Mouse (Mus musculus) naive thymus-derived CD4-positive, alpha-beta T cell, adult 2 months (primary cell): Measurements from ENCODE around the gene Spon2.

ENCODE experiments used
- DNase-seq: peaks from one replicate; pipeline ENCODE4 v3.0.0-alpha.2; 2011; ENCODE audit warnings: low read depth

The Spon2 gene

GRCm38 (mm10) chr5:33218081-33218480 is at the start of gene Spon2:
Gene Spon2, minus strand, starts transcription at chr5:33218455.
- no peak for DNase-seq

GRCm38 (mm10) chr5:33254416-33254815 is 36.2 kb upstream of the Spon2 start:
- DNase-seq = no peak

GRCm38 (mm10) chr5:33248186-33248585 is 29.9 kb upstream of the Spon2 start:
- no peak for DNase-seq

- no peak for DNase-seq
These were observed 29.1 kb upstream of the Spon2 start for GRCm38 (mm10) chr5:33247387-33247786.

- no peak for DNase-seq
These were observed 27.4 kb upstream of the Spon2 start for GRCm38 (mm10) chr5:33245701-33246100.

GRCm38 (mm10) chr5:33244377-33244920 is 26.2 kb upstream of the Spon2 start:
- DNase-seq = no peak

GRCm38 (mm10) chr5:33239934-33240333 is 21.7 kb upstream of the Spon2 start:
- no peak for DNase-seq

- DNase-seq = no peak
These were observed 21.0 kb upstream of the Spon2 start for GRCm38 (mm10) chr5:33239111-33239714.

- DNase-seq = no peak
These were observed 20.0 kb upstream of the Spon2 start for GRCm38 (mm10) chr5:33238256-33238645.

- DNase-seq = no peak
These were observed 19.5 kb upstream of the Spon2 start for GRCm38 (mm10) chr5:33237600-33238255.

GRCm38 (mm10) chr5:33234391-33235031 is 16.3 kb upstream of the Spon2 start:
- DNase-seq = no peak

GRCm38 (mm10) chr5:33232791-33233190 is 14.5 kb upstream of the Spon2 start:
- DNase-seq = no peak

- DNase-seq = no peak
These were observed 12.0 kb upstream of the Spon2 start for GRCm38 (mm10) chr5:33230285-33230684.

GRCm38 (mm10) chr5:33228428-33228827 is 10.2 kb upstream of the Spon2 start:
- no peak for DNase-seq

GRCm38 (mm10) chr5:33225673-33226072 is 7.4 kb upstream of the Spon2 start:
- no peak for DNase-seq

- DNase-seq = no peak
These were observed 6.2 kb upstream of the Spon2 start for GRCm38 (mm10) chr5:33224491-33224890.

GRCm38 (mm10) chr5:33222841-33223744 is 4.8 kb upstream of the Spon2 start:
- no peak for DNase-seq

- DNase-seq = no peak
These were observed 4.1 kb upstream of the Spon2 start for GRCm38 (mm10) chr5:33222389-33222788.

- DNase-seq = no peak
These were observed 2.2 kb upstream of the Spon2 start for GRCm38 (mm10) chr5:33220350-33221044.

- no peak for DNase-seq
These were observed 1.6 kb upstream of the Spon2 start for GRCm38 (mm10) chr5:33219831-33220230.

GRCm38 (mm10) chr5:33218746-33219449 is 643 bp upstream of the Spon2 start:
- no peak for DNase-seq
